Mouse (Mus musculus): ENCODE results near the gene Cacng7. TPM values are rescaled to one million over a fixed set of nuclear protein-coding genes. Genes with fewer than 3 reads are reported as not detected.

Gene Cacng7
- polyA plus RNA-seq, 1 experiment, result 2.6 TPM

DNA sequence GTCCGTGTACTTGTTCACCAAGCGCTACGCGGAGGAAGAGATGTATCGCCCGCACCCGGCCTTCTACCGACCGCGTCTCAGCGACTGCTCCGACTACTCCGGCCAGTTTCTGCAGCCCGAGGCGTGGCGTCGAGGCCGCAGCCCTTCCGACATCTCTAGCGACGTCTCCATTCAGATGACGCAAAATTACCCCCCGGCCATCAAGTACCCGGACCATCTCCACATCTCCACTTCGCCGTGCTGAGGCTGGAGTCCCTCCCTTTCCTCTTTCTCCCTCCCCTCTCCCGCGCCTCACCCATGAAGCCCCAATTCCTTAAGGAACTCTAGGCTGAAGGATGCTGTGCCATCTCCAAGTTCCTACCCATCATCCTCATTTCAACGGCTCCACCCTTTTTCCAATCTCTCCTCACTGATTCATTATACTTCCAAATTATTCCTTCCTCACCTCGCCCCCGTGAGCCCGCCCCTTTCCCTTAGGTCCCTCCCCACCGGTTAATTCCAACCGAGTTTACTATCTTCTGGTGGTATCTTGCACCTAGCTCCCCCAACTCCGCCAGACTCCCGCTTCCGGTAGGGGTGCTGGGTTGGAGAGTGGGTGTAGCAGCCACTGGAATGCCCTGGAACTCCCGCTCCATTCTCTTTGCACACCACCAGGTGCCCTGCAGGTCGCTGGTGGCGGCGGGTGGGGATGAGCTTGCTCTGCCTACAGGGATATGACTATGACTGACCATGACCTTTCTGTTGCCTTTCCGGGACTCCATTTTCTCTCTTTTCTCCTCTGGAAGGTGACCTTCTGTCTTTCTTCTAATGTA is 34.2 kb downstream of the Cacng7 start:
- Histone ChIP-seq H3K4me3 (ENCODE audit: control insufficient read depth, insufficient read depth, low read length) (no peak overlapping the region), H3K27ac (ENCODE audit: control insufficient read depth, insufficient read depth, low read length) (no peak overlapping the region), H3K36me3 (ENCODE audit: control insufficient read depth, insufficient read depth, low read length) (no peaks in the 10 kb centered on the region), H3K27me3 (ENCODE audit: control insufficient read depth, insufficient read depth, low read length) (no peaks in the 10 kb centered on the region), H3K4me1 (replicated peaks; ENCODE audit: control insufficient read depth, insufficient read depth, low read length) (no peaks in the 10 kb centered on the region)
- DNase-seq, result no peak
- no peak for TF ChIP-seq POLR2A (IDR thresholded peaks at IDR 0.05; ENCODE audit: control insufficient read depth, extremely low read depth, insufficient read depth, low read length, poor library complexity)
- WGBS, result 8% methylated on average over 42 of the region's 42 CpGs

GRCm38 (mm10) chr7:3367569-3367968 is 34.8 kb downstream of the Cacng7 start:
- no peaks in the 10 kb centered on the region for H3K27me3 ChIP-seq (ENCODE audit: control insufficient read depth, insufficient read depth, low read length)
- no peak overlapping the region for H3K4me3 ChIP-seq (ENCODE audit: control insufficient read depth, insufficient read depth, low read length)
- H3K27ac ChIP-seq (ENCODE audit: control insufficient read depth, insufficient read depth, low read length), result no peak overlapping the region
- H3K36me3 ChIP-seq (ENCODE audit: control insufficient read depth, insufficient read depth, low read length), result no peaks in the 10 kb centered on the region
- TF ChIP-seq CTCF (IDR thresholded peaks at IDR 0.05; ENCODE audit: borderline replicate concordance, control insufficient read depth, extremely low read depth, insufficient read depth, low read length, poor library complexity) (no peak), POLR2A (IDR thresholded peaks at IDR 0.05; ENCODE audit: control insufficient read depth, extremely low read depth, insufficient read depth, low read length, poor library complexity) (no peak)
- WGBS, result 18% methylated on average over 11 of the region's 11 CpGs
- DNase-seq, result no peak
- no peaks in the 10 kb centered on the region for H3K4me1 ChIP-seq (replicated peaks; ENCODE audit: control insufficient read depth, insufficient read depth, low read length)

GRCm38 (mm10) chr7:3368311-3368710 is 35.6 kb downstream of the Cacng7 start:
- 70% methylated on average over 12 of the region's 12 CpGs for WGBS
- Histone ChIP-seq H3K36me3 (ENCODE audit: control insufficient read depth, insufficient read depth, low read length) (no peaks in the 10 kb centered on the region), H3K4me3 (ENCODE audit: control insufficient read depth, insufficient read depth, low read length) (no peak overlapping the region), H3K27me3 (ENCODE audit: control insufficient read depth, insufficient read depth, low read length) (no peaks in the 10 kb centered on the region), H3K27ac (ENCODE audit: control insufficient read depth, insufficient read depth, low read length) (no peak overlapping the region), H3K4me1 (replicated peaks; ENCODE audit: control insufficient read depth, insufficient read depth, low read length) (no peaks in the 10 kb centered on the region)
- TF ChIP-seq CTCF (IDR thresholded peaks at IDR 0.05; ENCODE audit: borderline replicate concordance, control insufficient read depth, extremely low read depth, insufficient read depth, low read length, poor library complexity), result no peak
- no peak for TF ChIP-seq POLR2A (IDR thresholded peaks at IDR 0.05; ENCODE audit: control insufficient read depth, extremely low read depth, insufficient read depth, low read length, poor library complexity)
- no peak for DNase-seq

DNA sequence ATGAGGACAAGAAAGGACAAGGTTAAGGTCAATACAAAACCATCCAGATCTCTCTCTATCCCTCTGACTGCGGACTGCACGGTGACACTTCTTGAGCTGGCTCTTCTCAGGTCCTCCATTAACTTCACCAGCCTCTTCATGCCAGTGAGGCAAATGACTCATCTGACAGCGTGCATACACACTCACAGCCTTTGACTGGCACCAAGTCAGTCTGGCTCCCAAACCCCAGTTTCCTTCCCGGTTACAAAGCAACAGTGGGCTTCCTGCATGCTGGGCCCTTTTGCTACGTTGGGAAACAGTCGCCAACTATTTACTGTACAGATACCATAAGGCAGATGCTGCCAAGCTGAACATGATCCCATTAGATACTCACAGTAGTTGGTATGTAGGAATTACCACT is 36.4 kb downstream of the Cacng7 start:
- H3K4me1 ChIP-seq (replicated peaks; ENCODE audit: control insufficient read depth, insufficient read depth, low read length), result no peaks in the 10 kb centered on the region
- no peak for DNase-seq
- TF ChIP-seq POLR2A (IDR thresholded peaks at IDR 0.05; ENCODE audit: control insufficient read depth, extremely low read depth, insufficient read depth, low read length, poor library complexity) (no peak), CTCF (IDR thresholded peaks at IDR 0.05; ENCODE audit: borderline replicate concordance, control insufficient read depth, extremely low read depth, insufficient read depth, low read length, poor library complexity) (no peak)
- H3K36me3 ChIP-seq (ENCODE audit: control insufficient read depth, insufficient read depth, low read length), result no peaks in the 10 kb centered on the region
- WGBS, result 39% methylated on average over 6 of the region's 6 CpGs
- no peaks in the 10 kb centered on the region for H3K27me3 ChIP-seq (ENCODE audit: control insufficient read depth, insufficient read depth, low read length)
- no peak overlapping the region for H3K4me3 ChIP-seq (ENCODE audit: control insufficient read depth, insufficient read depth, low read length)
- no peak overlapping the region for H3K27ac ChIP-seq (ENCODE audit: control insufficient read depth, insufficient read depth, low read length)

DNA sequence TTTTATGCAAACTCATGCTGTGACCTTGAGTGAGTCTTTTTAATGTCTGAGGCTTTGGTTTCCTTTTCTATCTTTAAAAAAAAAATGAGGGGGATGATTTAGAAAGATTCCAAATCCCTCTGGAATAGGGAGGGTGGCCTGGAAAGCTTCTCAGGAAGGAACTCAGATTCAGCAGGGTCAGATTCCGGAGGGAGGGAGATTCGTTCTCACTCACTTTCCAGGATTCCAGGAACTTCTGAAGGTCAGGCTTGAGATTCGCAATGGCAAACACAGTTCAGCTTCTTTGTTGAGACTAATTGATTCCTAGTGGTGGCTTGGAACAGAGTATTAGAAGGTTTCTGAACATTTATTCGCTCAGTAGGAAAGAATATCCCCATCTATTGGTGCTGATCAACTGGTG is 37.7 kb downstream of the Cacng7 start:
- H3K27ac ChIP-seq (ENCODE audit: control insufficient read depth, insufficient read depth, low read length), result no peak overlapping the region
- H3K4me1 ChIP-seq (replicated peaks; ENCODE audit: control insufficient read depth, insufficient read depth, low read length), result no peaks in the 10 kb centered on the region
- 86% methylated on average over 4 of the region's 4 CpGs for WGBS
- no peaks in the 10 kb centered on the region for H3K36me3 ChIP-seq (ENCODE audit: control insufficient read depth, insufficient read depth, low read length)
- no peak for DNase-seq
- H3K4me3 ChIP-seq (ENCODE audit: control insufficient read depth, insufficient read depth, low read length), result no peak overlapping the region
- H3K27me3 ChIP-seq (ENCODE audit: control insufficient read depth, insufficient read depth, low read length), result no peaks in the 10 kb centered on the region
- TF ChIP-seq POLR2A (IDR thresholded peaks at IDR 0.05; ENCODE audit: control insufficient read depth, extremely low read depth, insufficient read depth, low read length, poor library complexity) (no peak), CTCF (IDR thresholded peaks at IDR 0.05; ENCODE audit: borderline replicate concordance, control insufficient read depth, extremely low read depth, insufficient read depth, low read length, poor library complexity) (no peak)

DNA sequence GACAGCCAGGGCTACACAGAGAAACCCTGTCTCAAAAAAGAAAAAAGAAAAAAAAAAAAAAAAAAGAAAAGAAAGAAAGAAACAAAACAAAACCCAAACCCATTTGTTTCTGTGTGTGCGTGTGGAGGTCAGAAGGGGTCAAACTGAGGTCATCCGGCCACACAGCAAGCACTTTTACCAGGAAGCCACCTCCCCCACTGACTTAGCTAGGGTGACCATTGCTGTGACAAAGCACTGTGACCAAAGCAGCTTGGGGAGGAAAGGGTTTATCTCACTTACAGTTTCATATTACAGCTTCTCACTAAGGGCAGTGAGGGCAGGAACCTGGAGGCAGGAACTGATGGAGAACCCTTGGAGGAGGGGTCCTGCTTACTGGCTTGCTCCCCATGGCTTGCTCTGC is 39.6 kb downstream of the Cacng7 start:
- no peaks in the 10 kb centered on the region for H3K4me1 ChIP-seq (replicated peaks; ENCODE audit: control insufficient read depth, insufficient read depth, low read length)
- H3K4me3 ChIP-seq (ENCODE audit: control insufficient read depth, insufficient read depth, low read length), result no peak overlapping the region
- H3K36me3 ChIP-seq (ENCODE audit: control insufficient read depth, insufficient read depth, low read length), result no peaks in the 10 kb centered on the region
- H3K27me3 ChIP-seq (ENCODE audit: control insufficient read depth, insufficient read depth, low read length), result no peaks in the 10 kb centered on the region
- TF ChIP-seq CTCF (IDR thresholded peaks at IDR 0.05; ENCODE audit: borderline replicate concordance, control insufficient read depth, extremely low read depth, insufficient read depth, low read length, poor library complexity), result no peak
- TF ChIP-seq POLR2A (IDR thresholded peaks at IDR 0.05; ENCODE audit: control insufficient read depth, extremely low read depth, insufficient read depth, low read length, poor library complexity), result no peak
- 96% methylated on average over 2 of the region's 2 CpGs for WGBS
- H3K27ac ChIP-seq (ENCODE audit: control insufficient read depth, insufficient read depth, low read length), result no peak overlapping the region
- no peak for DNase-seq

GRCm38 (mm10) chr7:3373754-3374153 is 41.0 kb downstream of the Cacng7 start:
- no peak overlapping the region for H3K27ac ChIP-seq (ENCODE audit: control insufficient read depth, insufficient read depth, low read length)
- no peak for DNase-seq
- H3K4me3 ChIP-seq (ENCODE audit: control insufficient read depth, insufficient read depth, low read length), result no peak overlapping the region
- no peaks in the 10 kb centered on the region for H3K4me1 ChIP-seq (replicated peaks; ENCODE audit: control insufficient read depth, insufficient read depth, low read length)
- TF ChIP-seq POLR2A (IDR thresholded peaks at IDR 0.05; ENCODE audit: control insufficient read depth, extremely low read depth, insufficient read depth, low read length, poor library complexity), result no peak
- TF ChIP-seq CTCF (IDR thresholded peaks at IDR 0.05; ENCODE audit: borderline replicate concordance, control insufficient read depth, extremely low read depth, insufficient read depth, low read length, poor library complexity), result no peak
- WGBS, result 84% methylated on average over 8 of the region's 8 CpGs
- H3K36me3 ChIP-seq (ENCODE audit: control insufficient read depth, insufficient read depth, low read length), result no peaks in the 10 kb centered on the region
- no peaks in the 10 kb centered on the region for H3K27me3 ChIP-seq (ENCODE audit: control insufficient read depth, insufficient read depth, low read length)
